Mouse (Mus musculus) CH12.LX (cell line): ENCODE measurements around the gene Srrm1. TPM values are rescaled to one million over a fixed set of nuclear protein-coding genes. Genes with fewer than 3 reads are reported as not detected.
A peak's percentile ranks its signal among the peaks of the same experiment; 100 is the strongest.

Experiments
- DNase-seq: peaks from one replicate; pipeline ENCODE4 v3.0.0-alpha.2; 2013; ENCODE audit errors: extremely low read depth
- H3K27ac ChIP-seq: 2 replicates; pipeline ENCODE4 v1.5.1; 2012; ENCODE audit warnings: low read depth, mild to moderate bottlenecking, control low read depth, moderate library complexity; ENCODE audit not compliant: insufficient read depth
- H3K27me3 ChIP-seq: replicated peaks from 2 replicates; pipeline ENCODE3; 2012; ENCODE audit warnings: inconsistent platforms
- H3K36me3 ChIP-seq, 2 experiments: replicated peaks in 1 of 2; 2 replicates each; pipeline versions ENCODE3 to v1.6.1; 2012; ENCODE audit warnings: inconsistent platforms in 1 of 2, low read length in 1 of 2, mild to moderate bottlenecking in 1 of 2, mixed read lengths in 1 of 2, moderate library complexity in 1 of 2; ENCODE audit not compliant: control insufficient read depth in 1 of 2, insufficient read depth in 1 of 2
- H3K4me1 ChIP-seq, 2 experiments: 2 replicates each; pipeline ENCODE4 v1.6.1; 2012; ENCODE audit warnings: inconsistent platforms in 1 of 2, moderate library complexity in 1 of 2; ENCODE audit not compliant: insufficient read depth in 2 of 2, control insufficient read depth in 1 of 2
- H3K4me2 ChIP-seq: 2 replicates; pipeline ENCODE4 v1.6.1; 2012; ENCODE audit warnings: low read depth, mild to moderate bottlenecking, control low read depth; ENCODE audit not compliant: poor library complexity, insufficient read depth, severe bottlenecking
- H3K4me3 ChIP-seq, 3 experiments: fragments of 150-350 bp in 1 of 3; sonication (generic) in 1 of 3; replicated peaks in 1 of 3; 2 replicates each; pipeline versions ENCODE3 to v1.5.1; 2011 to 2012; ENCODE audit warnings: low read depth in 2 of 3, low read length in 2 of 3, mild to moderate bottlenecking in 2 of 3, moderate library complexity in 2 of 3, control low read depth in 1 of 3, improper control_type of control experiment in 1 of 3, inconsistent platforms in 1 of 3, mixed read lengths in 1 of 3; ENCODE audit not compliant: poor library complexity in 1 of 3
- H3K79me2 ChIP-seq: replicated peaks from 2 replicates; pipeline ENCODE4 v1.6.1; 2012; ENCODE audit warnings: mild to moderate bottlenecking, moderate library complexity; ENCODE audit not compliant: control insufficient read depth, poor library complexity, insufficient read depth, severe bottlenecking; ENCODE audit errors: extremely low read depth
- H3K9ac ChIP-seq: 2 replicates; pipeline ENCODE4 v1.6.1; 2012; ENCODE audit warnings: low read depth, mild to moderate bottlenecking, control low read depth, moderate library complexity; ENCODE audit not compliant: insufficient read depth
- H3K9me3 ChIP-seq: replicated peaks from 2 replicates; pipeline ENCODE3; 2012; ENCODE audit warnings: low read length, inconsistent platforms, mixed read lengths
- CTCF ChIP-seq, 2 experiments: IDR thresholded peaks in 1 of 2; conservative IDR thresholded peaks in 1 of 2; 2 replicates each; pipeline ENCODE4 v1.5.1; 2011 to 2012; ENCODE audit warnings: low read depth in 2 of 2, low read length in 2 of 2, improper control_type of control experiment in 1 of 2, inconsistent platforms in 1 of 2, mild to moderate bottlenecking in 1 of 2, moderate library complexity in 1 of 2
- ETS1 ChIP-seq: conservative IDR thresholded peaks from 2 replicates; pipeline ENCODE4 v1.6.1; 2012; ENCODE audit warnings: low read depth, mild to moderate bottlenecking, inconsistent platforms, low read length, improper control_type of control experiment, moderate library complexity
- JUND ChIP-seq: conservative IDR thresholded peaks from 2 replicates; pipeline ENCODE4 v1.6.1; 2011; ENCODE audit warnings: low read depth, low read length, improper control_type of control experiment
- MAFK ChIP-seq: IDR thresholded peaks from 2 replicates; pipeline ENCODE4 v1.6.1; 2011; ENCODE audit warnings: low read length, improper control_type of control experiment; ENCODE audit not compliant: insufficient replicate concordance
- NELFE ChIP-seq: IDR thresholded peaks from 2 replicates; pipeline ENCODE4 v1.6.1; 2011; ENCODE audit warnings: low read depth, low read length, improper control_type of control experiment
- PAX5 ChIP-seq: IDR thresholded peaks from 2 replicates; pipeline ENCODE4 v1.6.1; 2012; ENCODE audit warnings: low read length, inconsistent platforms, mixed read lengths
- POLR2A ChIP-seq: IDR thresholded peaks from 2 replicates; pipeline ENCODE4 v1.6.1; 2011; ENCODE audit warnings: low read depth, mild to moderate bottlenecking, improper control_type of control experiment, low read length
- RAD21 ChIP-seq: IDR thresholded peaks from 2 replicates; pipeline ENCODE4 v1.6.1; 2011; ENCODE audit warnings: low read depth, mild to moderate bottlenecking, low read length, improper control_type of control experiment, moderate library complexity
- ZMIZ1 ChIP-seq: IDR thresholded peaks from 2 replicates; pipeline ENCODE4 v1.6.1; 2012; ENCODE audit warnings: low read depth, mild to moderate bottlenecking, inconsistent platforms, low read length, improper control_type of control experiment
- dilution Hi-C: fragments of 300-500 bp; cut with MboI; formaldehyde crosslinking; loops from 2 replicates; pipeline ENCODE4 v1.14.3; 2020; ENCODE audit warnings: low sequenced_read_pairs; ENCODE audit not compliant: extremely low pct_unique_long_range_greater_than_20kb, extremely low pct_ligation_motif_present
- in situ Hi-C: fragments of 300-500 bp; cut with MboI; formaldehyde crosslinking; loops from 3 replicates; pipeline ENCODE4 v1.14.3; 2019; ENCODE audit warnings: low sequenced_read_pairs, low pct_ligation_motif_present, low pct_unique_long_range_greater_than_20kb, mixed read lengths
- polyA plus RNA-seq: library from polyadenylated mRNA; unstranded; fragments of >175 nt; gene quantifications from 2 replicates; pipeline ENCODE4 v1.2.1, GENCODE M21; 2012; ENCODE audit warnings: low read depth; ENCODE audit not compliant: insufficient read length
- total RNA-seq, 2 experiments: library from RNA; depleted of rRNA; stranded (reverse); fragments of 300-350 nt in 1 of 2; fragments of >200 nt in 1 of 2; gene quantifications; 2 replicates each; pipeline ENCODE4 v1.2.3; 2012 to 2014

The Srrm1 gene
- total and polyA plus RNA-seq, 3 experiments, result 14.2 to 180 (median 23.6) TPM

GRCm38 (mm10) chr4:135377241-135377640 lies 24.1 kb upstream of the Srrm1 start:
- Histone ChIP-seq H3K79me2 (no peaks in the 10 kb centered on the region), H3K36me3 (no peaks in the 10 kb centered on the region), H3K4me1 (peaks cover 0 to 3% of the 10 kb centered on the region in 2 experiments; a peak in 2 of 4 replicates), H3K4me2 (no peak overlapping the region), H3K9ac (no peak overlapping the region)
- DNase-seq, result no peak
- dilution Hi-C loops (no loop called here), in situ Hi-C loops (no loop called here)
- TF ChIP-seq MAFK (no peak), CTCF (conservative IDR thresholded peaks at IDR 0.05 in 1 of 2, IDR thresholded peaks at IDR 0.05 in 1 of 2; ENCODE audit: low read depth in 2 of 2, low read length in 2 of 2) (no peak), JUND (no peak), NELFE (no peak), RAD21 (no peak), POLR2A (no peak)
- TF ChIP-seq, all 38 proteins: peak for 0
- Histone ChIP-seq H3K9me3 (peaks cover 8% of the 10 kb centered on the region), H3K4me3 (no peak overlapping the region), H3K27ac (no peak overlapping the region), H3K27me3 (peaks cover 22% of the 10 kb centered on the region)

- no peak overlapping the region for H3K4me2 ChIP-seq
- H3K36me3 ChIP-seq, result no peaks in the 10 kb centered on the region
- no peak overlapping the region for H3K27ac ChIP-seq
- TF ChIP-seq CTCF (conservative IDR thresholded peaks at IDR 0.05 in 1 of 2, IDR thresholded peaks at IDR 0.05 in 1 of 2; ENCODE audit: low read depth in 2 of 2, low read length in 2 of 2) (0 out of 4 replicates have a peak, but pooled peaks of 1 of the 2 experiments have one; percentile 16), ETS1 (no peak)
- TF ChIP-seq, all 38 proteins: peak for 1
- H3K4me1 ChIP-seq, result peaks cover 3 to 10% of the 10 kb centered on the region in 2 experiments; a peak in 2 of 4 replicates
- no peak overlapping the region for H3K4me3 ChIP-seq
- dilution Hi-C loops (no loop called here), in situ Hi-C loops (no loop called here)
- peaks cover 8% of the 10 kb centered on the region for H3K9me3 ChIP-seq
- peaks cover 24% of the 10 kb centered on the region for H3K27me3 ChIP-seq
- no peak for DNase-seq
- no peak overlapping the region for H3K9ac ChIP-seq
- no peaks in the 10 kb centered on the region for H3K79me2 ChIP-seq
Measured at GRCm38 (mm10) chr4:135375444-135375843, 22.3 kb upstream of the Srrm1 start.

- peaks cover 3 to 10% of the 10 kb centered on the region in 2 experiments; a peak in 2 of 4 replicates for H3K4me1 ChIP-seq
- H3K79me2 ChIP-seq, result no peaks in the 10 kb centered on the region
- H3K27me3 ChIP-seq, result peaks cover 22% of the 10 kb centered on the region
- TF ChIP-seq PAX5 (no peak), ZMIZ1 (no peak), CTCF (conservative IDR thresholded peaks at IDR 0.05 in 1 of 2, IDR thresholded peaks at IDR 0.05 in 1 of 2; ENCODE audit: low read depth in 2 of 2, low read length in 2 of 2) (peak in 1 of 2 experiments; percentile 27; a peak in 2 of 4 replicates)
- H3K4me2 ChIP-seq, result no peak overlapping the region
- peaks cover 8% of the 10 kb centered on the region for H3K9me3 ChIP-seq
- dilution Hi-C loops, result no loop called here
- no peak overlapping the region for H3K4me3 ChIP-seq
- no peak for DNase-seq
- H3K27ac ChIP-seq, result no peak overlapping the region
- H3K36me3 ChIP-seq, result no peaks in the 10 kb centered on the region
- H3K9ac ChIP-seq, result no peak overlapping the region
- in situ Hi-C loops, result no loop called here
Measured at GRCm38 (mm10) chr4:135373299-135373698, 20.2 kb upstream of the Srrm1 start.
